Mouse (Mus musculus): ENCODE measurements around the gene Dnajc2. TPM values are rescaled to one million over a fixed set of nuclear protein-coding genes. Genes with fewer than 3 reads are reported as not detected.
A peak's percentile ranks its signal among the peaks of the same experiment; 100 is the strongest.

Gene Dnajc2
- polyA plus RNA-seq, 1 experiment from 2014 or later, result 91.2 TPM

DNA sequence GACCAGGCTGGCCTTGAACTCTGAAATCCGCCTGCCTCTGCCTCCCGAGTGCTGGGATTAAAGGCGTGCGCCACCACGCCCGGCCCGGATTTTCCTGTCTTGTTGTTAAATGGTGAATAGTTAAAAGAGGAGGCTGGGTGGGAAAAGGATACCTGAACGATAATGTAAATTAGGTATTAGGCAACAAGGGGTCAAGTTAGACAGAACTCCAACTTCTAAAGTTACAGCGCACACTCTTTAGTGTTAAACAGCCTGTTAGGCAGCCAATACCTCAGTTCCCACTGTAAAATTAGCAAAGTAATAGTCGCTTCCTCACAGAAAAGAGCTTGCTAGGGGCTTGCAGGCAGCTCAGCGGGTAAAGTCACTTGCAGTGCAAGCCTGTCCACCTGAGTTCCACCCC lies 49.0 kb downstream of the Dnajc2 start:
- ATAC-seq (ENCODE audit: insufficient read depth, low FRiP score, low TSS enrichment) (no peak), DNase-seq (ENCODE audit: low spot score) (no peak)
- WGBS, result 86% methylated on average over 11 of the region's 11 CpGs
- H3K4me1 ChIP-seq (ENCODE audit: control insufficient read depth, insufficient read depth, low read length), result peaks cover 6% of the 10 kb centered on the region
- no peak overlapping the region for H3K4me3 ChIP-seq (ENCODE audit: low read depth, low read length)
- no peak overlapping the region for H3K9ac ChIP-seq (ENCODE audit: low read length)
- H3K27ac ChIP-seq (ENCODE audit: low read depth, low read length), result no peak overlapping the region
- no peaks in the 10 kb centered on the region for H3K36me3 ChIP-seq (ENCODE audit: control insufficient read depth, insufficient read depth, low read length)
- no peaks in the 10 kb centered on the region for H3K9me3 ChIP-seq (ENCODE audit: control insufficient read depth, low read length)
- no peak overlapping the region for H3K4me2 ChIP-seq (ENCODE audit: low read depth)
- no peaks in the 10 kb centered on the region for H3K27me3 ChIP-seq (ENCODE audit: control insufficient read depth, insufficient read depth, low read length)

DNA sequence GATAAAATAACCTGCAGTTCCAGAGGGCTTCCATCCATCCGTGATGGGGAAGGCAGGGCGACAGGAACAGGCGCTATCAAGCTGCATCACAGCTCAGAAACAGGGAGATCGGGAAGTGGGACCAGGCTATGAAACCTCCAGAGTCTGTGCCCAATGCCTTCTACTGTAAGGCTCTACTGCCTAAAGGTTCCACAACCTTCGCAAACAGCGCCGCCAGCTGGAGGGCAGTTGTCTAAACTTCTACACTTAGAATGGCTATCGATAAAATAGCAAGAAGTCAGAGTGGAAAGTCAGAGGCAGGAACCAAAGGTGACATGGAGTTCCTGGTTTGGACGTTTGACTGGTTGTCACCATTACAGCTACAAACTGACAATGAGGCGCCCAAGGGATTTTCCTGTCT lies 49.5 kb downstream of the Dnajc2 start:
- Histone ChIP-seq H3K4me1 (ENCODE audit: control insufficient read depth, insufficient read depth, low read length) (peaks cover 6% of the 10 kb centered on the region), H3K4me2 (ENCODE audit: low read depth) (no peak overlapping the region), H3K36me3 (ENCODE audit: control insufficient read depth, insufficient read depth, low read length) (no peaks in the 10 kb centered on the region), H3K4me3 (ENCODE audit: low read depth, low read length) (no peak overlapping the region), H3K9ac (ENCODE audit: low read length) (no peak overlapping the region), H3K27me3 (ENCODE audit: control insufficient read depth, insufficient read depth, low read length) (no peaks in the 10 kb centered on the region), H3K9me3 (ENCODE audit: control insufficient read depth, low read length) (no peaks in the 10 kb centered on the region), H3K27ac (ENCODE audit: low read depth, low read length) (no peak overlapping the region)
- DNase-seq (ENCODE audit: low spot score) (peak; percentile 74), ATAC-seq (ENCODE audit: insufficient read depth, low FRiP score, low TSS enrichment) (no peak)
- WGBS, result 37% methylated on average over 10 of the region's 10 CpGs

DNA sequence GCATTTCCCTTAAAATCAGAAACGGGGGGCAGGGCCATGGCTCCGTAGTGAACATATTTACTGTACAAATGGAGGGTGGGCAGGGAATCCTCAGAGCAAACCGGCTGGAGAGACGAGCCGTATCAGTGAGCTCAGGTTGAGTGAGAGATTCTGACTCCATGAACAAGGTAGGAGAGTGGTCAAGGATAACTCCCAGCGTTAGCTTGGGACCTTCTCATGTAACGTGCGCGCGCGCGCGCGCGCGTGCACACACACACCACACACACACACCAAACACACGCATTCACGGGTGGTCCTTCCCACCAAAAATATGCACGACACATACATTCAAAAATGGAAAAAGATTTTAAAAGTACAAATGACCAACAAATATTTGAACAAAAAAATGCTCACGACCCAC lies 50.0 kb downstream of the Dnajc2 start:
- no peak overlapping the region for H3K9ac ChIP-seq (ENCODE audit: low read length)
- DNase-seq (ENCODE audit: low spot score), result no peak
- no peak overlapping the region for H3K27ac ChIP-seq (ENCODE audit: low read depth, low read length)
- no peak overlapping the region for H3K4me2 ChIP-seq (ENCODE audit: low read depth)
- ATAC-seq (ENCODE audit: insufficient read depth, low FRiP score, low TSS enrichment), result no peak
- no peak overlapping the region for H3K4me3 ChIP-seq (ENCODE audit: low read depth, low read length)
- no peaks in the 10 kb centered on the region for H3K36me3 ChIP-seq (ENCODE audit: control insufficient read depth, insufficient read depth, low read length)
- peaks cover 6% of the 10 kb centered on the region for H3K4me1 ChIP-seq (ENCODE audit: control insufficient read depth, insufficient read depth, low read length)
- no peaks in the 10 kb centered on the region for H3K9me3 ChIP-seq (ENCODE audit: control insufficient read depth, low read length)
- 70% methylated on average over 20 of the region's 20 CpGs for WGBS
- H3K27me3 ChIP-seq (ENCODE audit: control insufficient read depth, insufficient read depth, low read length), result no peaks in the 10 kb centered on the region

DNA sequence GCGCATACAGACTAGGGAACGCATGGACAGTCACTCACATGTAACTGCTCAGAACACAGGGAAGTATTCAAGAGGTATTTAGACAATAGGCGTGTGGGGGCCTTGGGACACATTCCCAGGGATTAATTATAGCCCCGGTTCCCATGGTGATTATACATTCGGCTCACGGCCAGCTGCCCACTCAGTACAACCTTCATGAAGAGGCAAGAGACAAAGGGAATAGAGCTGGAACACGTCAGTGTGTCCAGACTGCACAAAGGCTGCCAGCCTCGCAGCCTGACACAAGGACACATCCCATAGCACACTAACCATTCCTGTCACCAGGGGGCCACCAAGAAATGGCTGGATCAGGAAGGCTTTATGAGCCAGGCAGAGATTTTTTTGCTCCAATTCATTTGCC lies 52.1 kb downstream of the Dnajc2 start:
- no peaks in the 10 kb centered on the region for H3K9me3 ChIP-seq (ENCODE audit: control insufficient read depth, low read length)
- H3K27ac ChIP-seq (ENCODE audit: low read depth, low read length), result peak overlapping the region; percentile 85
- ATAC-seq (ENCODE audit: insufficient read depth, low FRiP score, low TSS enrichment) (peak; percentile 94), DNase-seq (ENCODE audit: low spot score) (peak; percentile 85)
- H3K36me3 ChIP-seq (ENCODE audit: control insufficient read depth, insufficient read depth, low read length), result no peaks in the 10 kb centered on the region
- peaks cover 4% of the 10 kb centered on the region for H3K4me1 ChIP-seq (ENCODE audit: control insufficient read depth, insufficient read depth, low read length)
- no peak overlapping the region for H3K4me2 ChIP-seq (ENCODE audit: low read depth)
- no peak overlapping the region for H3K4me3 ChIP-seq (ENCODE audit: low read depth, low read length)
- H3K9ac ChIP-seq (ENCODE audit: low read length), result no peak overlapping the region
- H3K27me3 ChIP-seq (ENCODE audit: control insufficient read depth, insufficient read depth, low read length), result no peaks in the 10 kb centered on the region
- 32% methylated on average over 8 of the region's 8 CpGs for WGBS

DNA sequence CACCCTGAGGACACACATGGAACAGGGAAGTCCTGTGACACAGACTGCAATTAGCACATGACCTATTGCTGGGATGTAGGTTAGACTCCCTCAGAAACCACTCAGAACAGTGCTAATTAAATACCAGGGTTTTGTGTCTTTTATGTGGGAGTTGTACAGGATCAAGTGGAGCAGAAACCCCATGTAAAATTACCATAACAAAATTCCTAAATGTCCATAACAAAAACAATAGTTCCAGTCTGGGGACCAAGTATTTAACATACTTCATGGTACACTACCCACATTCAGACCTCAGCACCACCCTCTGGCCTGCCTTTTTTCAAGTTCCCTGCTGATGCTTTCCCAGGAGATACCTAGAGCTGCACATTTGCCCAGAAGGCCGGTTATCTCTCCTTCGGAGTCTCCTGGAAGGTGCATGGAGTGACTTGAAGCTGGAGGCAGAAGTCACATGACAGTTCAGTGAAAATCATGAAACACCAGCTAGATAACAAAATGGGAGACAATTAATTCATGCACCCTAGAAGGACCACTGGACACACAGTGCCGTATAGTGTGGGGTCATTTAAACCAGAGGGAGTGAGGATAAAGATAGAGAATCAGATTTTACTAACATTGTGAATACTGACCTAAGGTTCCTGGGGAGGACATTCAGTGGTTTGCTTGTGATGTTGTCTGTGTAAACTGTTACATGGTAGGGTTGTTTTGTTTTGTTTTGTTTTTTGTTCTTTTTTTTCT lies 52.7 kb downstream of the Dnajc2 start:
- ATAC-seq (ENCODE audit: insufficient read depth, low FRiP score, low TSS enrichment), result peak; percentile 40
- peak; percentile 42 for DNase-seq (ENCODE audit: low spot score)
- Histone ChIP-seq H3K4me1 (ENCODE audit: control insufficient read depth, insufficient read depth, low read length) (no peaks in the 10 kb centered on the region; the same call in 1 of the 2 replicates), H3K36me3 (ENCODE audit: control insufficient read depth, insufficient read depth, low read length) (no peaks in the 10 kb centered on the region), H3K27me3 (ENCODE audit: control insufficient read depth, insufficient read depth, low read length) (no peaks in the 10 kb centered on the region), H3K9ac (ENCODE audit: low read length) (no peak overlapping the region), H3K9me3 (ENCODE audit: control insufficient read depth, low read length) (no peaks in the 10 kb centered on the region), H3K4me3 (ENCODE audit: low read depth, low read length) (no peak overlapping the region), H3K27ac (ENCODE audit: low read depth, low read length) (peak overlapping the region; percentile 85), H3K4me2 (ENCODE audit: low read depth) (no peak overlapping the region)
- 56% methylated on average over 3 of the region's 3 CpGs for WGBS

DNA sequence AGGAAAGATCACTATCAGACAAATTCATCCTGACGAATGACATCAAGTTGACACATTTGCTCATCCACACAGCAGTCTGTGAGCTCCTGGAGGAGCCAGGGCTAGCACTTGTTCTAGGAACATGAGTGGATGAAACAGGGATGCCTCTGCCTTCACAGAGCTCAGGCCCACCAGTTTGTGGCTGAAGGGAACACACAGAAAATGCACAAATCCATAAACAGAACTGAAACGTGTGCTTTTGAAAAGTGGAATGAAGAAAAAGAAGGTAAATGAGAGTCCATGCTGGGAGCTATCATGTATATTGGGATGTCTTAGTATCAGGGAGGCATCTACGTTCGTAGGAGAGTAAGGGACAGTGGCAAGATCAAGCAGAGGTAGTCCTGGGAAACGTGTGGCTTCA lies 55.9 kb downstream of the Dnajc2 start:
- Histone ChIP-seq H3K4me1 (ENCODE audit: control insufficient read depth, insufficient read depth, low read length) (no peaks in the 10 kb centered on the region; the same call in 1 of the 2 replicates), H3K9ac (ENCODE audit: low read length) (no peak overlapping the region), H3K4me2 (ENCODE audit: low read depth) (no peak overlapping the region), H3K9me3 (ENCODE audit: control insufficient read depth, low read length) (no peaks in the 10 kb centered on the region), H3K36me3 (ENCODE audit: control insufficient read depth, insufficient read depth, low read length) (no peaks in the 10 kb centered on the region), H3K27me3 (ENCODE audit: control insufficient read depth, insufficient read depth, low read length) (no peaks in the 10 kb centered on the region), H3K4me3 (ENCODE audit: low read depth, low read length) (no peak overlapping the region), H3K27ac (ENCODE audit: low read depth, low read length) (no peak overlapping the region)
- ATAC-seq (ENCODE audit: insufficient read depth, low FRiP score, low TSS enrichment) (no peak), DNase-seq (ENCODE audit: low spot score) (no peak)
- 84% methylated on average over 5 of the region's 5 CpGs for WGBS

DNA sequence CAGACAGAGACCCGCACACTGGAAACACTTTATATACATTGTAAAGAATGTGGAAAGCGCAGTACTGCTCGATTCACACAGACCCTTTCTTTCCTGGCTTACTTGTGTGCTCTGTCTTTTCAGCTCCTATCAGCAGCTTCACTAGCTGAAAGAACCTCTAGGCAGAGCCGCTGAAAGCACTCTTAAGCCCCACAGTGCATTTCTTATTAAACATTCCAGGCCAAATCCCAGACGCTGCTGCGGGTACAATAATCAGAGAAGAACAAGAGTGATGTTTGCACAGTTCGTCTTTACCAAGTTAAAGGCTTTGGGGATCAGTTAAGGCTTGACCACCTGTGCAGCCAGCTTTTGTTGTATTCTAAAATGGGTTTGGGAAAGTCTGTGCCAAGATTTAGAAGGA lies 60.2 kb downstream of the Dnajc2 start:
- 61% methylated on average over 7 of the region's 7 CpGs for whole genome bisulfite sequencing
- H3K27me3 ChIP-seq (ENCODE audit: control insufficient read depth, insufficient read depth, low read length), result no peaks in the 10 kb centered on the region
- no peak overlapping the region for H3K4me3 ChIP-seq (ENCODE audit: low read depth, low read length)
- no peaks in the 10 kb centered on the region for H3K4me1 ChIP-seq (ENCODE audit: control insufficient read depth, insufficient read depth, low read length)
- no peaks in the 10 kb centered on the region for H3K36me3 ChIP-seq (ENCODE audit: control insufficient read depth, insufficient read depth, low read length)
- H3K9ac ChIP-seq (ENCODE audit: low read length), result no peak overlapping the region
- H3K27ac ChIP-seq (ENCODE audit: low read depth, low read length), result peak overlapping the region; percentile 77
- DNase-seq (ENCODE audit: low spot score) (no peak), ATAC-seq (ENCODE audit: insufficient read depth, low FRiP score, low TSS enrichment) (peak; percentile 60; the same call in 1 of the 2 replicates)
- no peaks in the 10 kb centered on the region for H3K9me3 ChIP-seq (ENCODE audit: control insufficient read depth, low read length)
- H3K4me2 ChIP-seq (ENCODE audit: low read depth), result no peak overlapping the region

DNA sequence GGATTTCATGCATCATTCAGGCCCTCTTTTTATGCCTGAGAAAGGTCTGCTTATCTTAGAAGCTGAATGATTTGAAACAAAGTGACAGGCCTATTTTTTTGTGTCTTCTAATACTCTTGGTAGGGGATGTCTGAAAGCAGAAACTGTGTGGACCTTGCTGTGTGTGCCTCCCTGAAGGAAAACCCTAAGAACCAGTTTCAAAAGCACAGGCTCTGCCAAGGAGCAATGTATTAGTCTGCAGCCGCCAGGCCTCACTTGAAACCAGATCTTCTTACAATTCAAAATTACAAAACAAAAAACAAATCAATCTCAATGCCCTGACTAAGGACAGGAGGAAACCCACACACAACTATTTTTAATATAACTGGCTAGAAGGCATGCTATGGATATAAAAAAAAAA lies 60.6 kb downstream of the Dnajc2 start:
- H3K27me3 ChIP-seq (ENCODE audit: control insufficient read depth, insufficient read depth, low read length), result no peaks in the 10 kb centered on the region
- H3K4me1 ChIP-seq (ENCODE audit: control insufficient read depth, insufficient read depth, low read length), result no peaks in the 10 kb centered on the region
- H3K4me2 ChIP-seq (ENCODE audit: low read depth), result no peak overlapping the region
- no peaks in the 10 kb centered on the region for H3K36me3 ChIP-seq (ENCODE audit: control insufficient read depth, insufficient read depth, low read length)
- ATAC-seq (ENCODE audit: insufficient read depth, low FRiP score, low TSS enrichment), result 0 out of 2 replicates have a peak, but pooled peaks have one; percentile 9
- WGBS, result 85% methylated on average over 1 of the region's 1 CpGs
- peak overlapping the region; percentile 77 for H3K27ac ChIP-seq (ENCODE audit: low read depth, low read length)
- H3K4me3 ChIP-seq (ENCODE audit: low read depth, low read length), result no peak overlapping the region
- H3K9ac ChIP-seq (ENCODE audit: low read length), result no peak overlapping the region; the same call in 1 of the 2 replicates
- DNase-seq (ENCODE audit: low spot score), result no peak
- H3K9me3 ChIP-seq (ENCODE audit: control insufficient read depth, low read length), result no peaks in the 10 kb centered on the region

DNA sequence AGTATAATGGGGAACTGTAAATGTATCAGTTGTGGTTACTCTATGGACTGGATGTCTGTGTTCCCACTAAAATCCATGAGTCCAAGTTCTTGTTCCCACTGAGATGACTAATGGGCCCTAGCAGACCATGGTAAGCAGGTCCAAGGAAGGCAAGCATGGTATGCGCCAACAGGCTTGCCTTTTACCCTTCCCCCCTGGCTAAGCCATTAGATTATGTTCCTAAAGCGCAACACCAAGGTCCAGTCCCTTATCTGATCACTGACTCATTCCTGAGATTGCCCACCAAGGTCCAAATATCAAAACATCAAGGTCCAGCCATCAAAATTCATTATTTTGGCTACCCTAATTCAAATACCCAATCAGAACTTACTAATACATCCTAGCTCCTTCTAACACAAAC lies 65.8 kb downstream of the Dnajc2 start:
- WGBS, result 96% methylated on average over 2 of the region's 2 CpGs
- ATAC-seq (ENCODE audit: insufficient read depth, low FRiP score, low TSS enrichment), result no peak
- Histone ChIP-seq H3K36me3 (ENCODE audit: control insufficient read depth, insufficient read depth, low read length) (no peaks in the 10 kb centered on the region), H3K9ac (ENCODE audit: low read length) (no peak overlapping the region), H3K27me3 (ENCODE audit: control insufficient read depth, insufficient read depth, low read length) (no peaks in the 10 kb centered on the region), H3K4me3 (ENCODE audit: low read depth, low read length) (no peak overlapping the region), H3K4me2 (ENCODE audit: low read depth) (no peak overlapping the region), H3K4me1 (ENCODE audit: control insufficient read depth, insufficient read depth, low read length) (no peaks in the 10 kb centered on the region), H3K9me3 (ENCODE audit: control insufficient read depth, low read length) (no peaks in the 10 kb centered on the region), H3K27ac (ENCODE audit: low read depth, low read length) (no peak overlapping the region)
- no peak for DNase-seq (ENCODE audit: low spot score)
